Mouse (Mus musculus): ENCODE measurements around the gene Shh. TPM values are rescaled to one million over a fixed set of nuclear protein-coding genes. Genes with fewer than 3 reads are reported as not detected.
A peak's percentile ranks its signal among the peaks of the same experiment; 100 is the strongest.

Gene Shh
- 0.33 and 0.37 TPM in 2 replicates for polyA plus RNA-seq (2012; rRNA removed)
- polyA plus RNA-seq (2014; fragmentation: Nextera tagmentation; extraction: Ambion mirVana): 0.06 TPM in 1 of 2 replicates, not detected in the other

GRCm38 (mm10) chr5:28466760-28467306, at the start of gene Shh:
Gene Shh (minus strand): TSS chr5:28467256.
- no peak within 1 kb of the TSS for H3K27ac ChIP-seq (replicated peaks; ENCODE audit: low read depth, low read length)
- H3K36me3 ChIP-seq (ENCODE audit: control insufficient read depth, insufficient read depth, low read length): no peaks in the 10 kb centered on the region
- peak within 1 kb of the TSS; percentile 47 for H3K4me3 ChIP-seq (replicated peaks; ENCODE audit: low read length)
- no peak within 1 kb of the TSS for H3K9ac ChIP-seq (ENCODE audit: low read depth, low read length, severe bottlenecking)
- no peak for DNase-seq (ENCODE audit: low spot score)
- H3K27me3 ChIP-seq (ENCODE audit: control insufficient read depth, insufficient read depth, low read length): peaks cover 74% of the 10 kb centered on the region
- peak within 1 kb of the TSS; percentile 45 for H3K4me2 ChIP-seq (replicated peaks; ENCODE audit: low read depth, low read length, severe bottlenecking)
- ATAC-seq (ENCODE audit: low FRiP score, low read depth): no peak
- TF ChIP-seq POLR2A (IDR thresholded peaks at IDR 0.05; ENCODE audit: borderline replicate concordance, extremely low read depth, insufficient read depth, insufficient read length): no peak
- WGBS: under 1% methylated on average over 28 of the region's 31 CpGs
- H3K4me1 ChIP-seq (ENCODE audit: control insufficient read depth, insufficient read depth, low read length): peaks cover 8% of the 10 kb centered on the region
- H3K9me3 ChIP-seq (ENCODE audit: control insufficient read depth, low read length): no peaks in the 10 kb centered on the region

GRCm38 (mm10) chr5:28500792-28501439, 33.9 kb upstream of the Shh start:
- Histone ChIP-seq H3K27ac (replicated peaks; ENCODE audit: low read depth, low read length) (no peak overlapping the region), H3K4me2 (replicated peaks; ENCODE audit: low read depth, low read length, severe bottlenecking) (no peak overlapping the region), H3K4me1 (ENCODE audit: control insufficient read depth, insufficient read depth, low read length) (no peaks in the 10 kb centered on the region), H3K36me3 (ENCODE audit: control insufficient read depth, insufficient read depth, low read length) (no peaks in the 10 kb centered on the region), H3K27me3 (ENCODE audit: control insufficient read depth, insufficient read depth, low read length) (no peaks in the 10 kb centered on the region), H3K9ac (ENCODE audit: low read depth, low read length, severe bottlenecking) (no peak overlapping the region), H3K9me3 (ENCODE audit: control insufficient read depth, low read length) (no peaks in the 10 kb centered on the region), H3K4me3 (replicated peaks; ENCODE audit: low read length) (no peak overlapping the region)
- no peak for ATAC-seq (ENCODE audit: low FRiP score, low read depth)
- DNase-seq (ENCODE audit: low spot score): no peak
- 53% methylated on average over 4 of the region's 4 CpGs for WGBS
- no peak for TF ChIP-seq POLR2A (IDR thresholded peaks at IDR 0.05; ENCODE audit: borderline replicate concordance, extremely low read depth, insufficient read depth, insufficient read length)

GRCm38 (mm10) chr5:28498846-28499245, 31.8 kb upstream of the Shh start:
- H3K27me3 ChIP-seq (ENCODE audit: control insufficient read depth, insufficient read depth, low read length): no peaks in the 10 kb centered on the region
- H3K4me3 ChIP-seq (replicated peaks; ENCODE audit: low read length): no peak overlapping the region
- DNase-seq (ENCODE audit: low spot score) (no peak), ATAC-seq (ENCODE audit: low FRiP score, low read depth) (no peak)
- no peak for TF ChIP-seq POLR2A (IDR thresholded peaks at IDR 0.05; ENCODE audit: borderline replicate concordance, extremely low read depth, insufficient read depth, insufficient read length)
- H3K9ac ChIP-seq (ENCODE audit: low read depth, low read length, severe bottlenecking): no peak overlapping the region
- no peaks in the 10 kb centered on the region for H3K4me1 ChIP-seq (ENCODE audit: control insufficient read depth, insufficient read depth, low read length)
- no peaks in the 10 kb centered on the region for H3K36me3 ChIP-seq (ENCODE audit: control insufficient read depth, insufficient read depth, low read length)
- H3K27ac ChIP-seq (replicated peaks; ENCODE audit: low read depth, low read length): no peak overlapping the region
- no peaks in the 10 kb centered on the region for H3K9me3 ChIP-seq (ENCODE audit: control insufficient read depth, low read length)
- no peak overlapping the region for H3K4me2 ChIP-seq (replicated peaks; ENCODE audit: low read depth, low read length, severe bottlenecking)
- 90% methylated on average over 4 of the region's 4 CpGs for WGBS

- TF ChIP-seq POLR2A (IDR thresholded peaks at IDR 0.05; ENCODE audit: borderline replicate concordance, extremely low read depth, insufficient read depth, insufficient read length): no peak
- Histone ChIP-seq H3K9ac (ENCODE audit: low read depth, low read length, severe bottlenecking) (no peak overlapping the region), H3K9me3 (ENCODE audit: control insufficient read depth, low read length) (no peaks in the 10 kb centered on the region), H3K27ac (replicated peaks; ENCODE audit: low read depth, low read length) (no peak overlapping the region), H3K27me3 (ENCODE audit: control insufficient read depth, insufficient read depth, low read length) (no peaks in the 10 kb centered on the region), H3K4me1 (ENCODE audit: control insufficient read depth, insufficient read depth, low read length) (no peaks in the 10 kb centered on the region), H3K4me2 (replicated peaks; ENCODE audit: low read depth, low read length, severe bottlenecking) (no peak overlapping the region), H3K36me3 (ENCODE audit: control insufficient read depth, insufficient read depth, low read length) (no peaks in the 10 kb centered on the region), H3K4me3 (replicated peaks; ENCODE audit: low read length) (no peak overlapping the region)
- no peak for ATAC-seq (ENCODE audit: low FRiP score, low read depth)
- 86% methylated on average over 3 of the region's 3 CpGs for WGBS
- DNase-seq (ENCODE audit: low spot score): no peak
These were observed 28.9 kb upstream of the Shh start for GRCm38 (mm10) chr5:28495712-28496650.

GRCm38 (mm10) chr5:28493550-28493949, 26.5 kb upstream of the Shh start:
- H3K9me3 ChIP-seq (ENCODE audit: control insufficient read depth, low read length): no peaks in the 10 kb centered on the region
- H3K4me1 ChIP-seq (ENCODE audit: control insufficient read depth, insufficient read depth, low read length): no peaks in the 10 kb centered on the region
- no peak overlapping the region for H3K9ac ChIP-seq (ENCODE audit: low read depth, low read length, severe bottlenecking)
- H3K36me3 ChIP-seq (ENCODE audit: control insufficient read depth, insufficient read depth, low read length): no peaks in the 10 kb centered on the region
- no peak overlapping the region for H3K4me3 ChIP-seq (replicated peaks; ENCODE audit: low read length)
- ATAC-seq (ENCODE audit: low FRiP score, low read depth) (no peak), DNase-seq (ENCODE audit: low spot score) (no peak)
- H3K4me2 ChIP-seq (replicated peaks; ENCODE audit: low read depth, low read length, severe bottlenecking): no peak overlapping the region
- TF ChIP-seq POLR2A (IDR thresholded peaks at IDR 0.05; ENCODE audit: borderline replicate concordance, extremely low read depth, insufficient read depth, insufficient read length): no peak
- H3K27me3 ChIP-seq (ENCODE audit: control insufficient read depth, insufficient read depth, low read length): no peaks in the 10 kb centered on the region
- WGBS: 60% methylated on average over 3 of the region's 3 CpGs
- H3K27ac ChIP-seq (replicated peaks; ENCODE audit: low read depth, low read length): no peak overlapping the region
